Mouse (Mus musculus): Measurements from ENCODE around the gene Pnp.
"Not testable (repeated sequence)": the region's sequence is repeated elsewhere in the genome, so short reads cannot be mapped to it uniquely, and the experiment has no call there.

Pnp gene

DNA sequence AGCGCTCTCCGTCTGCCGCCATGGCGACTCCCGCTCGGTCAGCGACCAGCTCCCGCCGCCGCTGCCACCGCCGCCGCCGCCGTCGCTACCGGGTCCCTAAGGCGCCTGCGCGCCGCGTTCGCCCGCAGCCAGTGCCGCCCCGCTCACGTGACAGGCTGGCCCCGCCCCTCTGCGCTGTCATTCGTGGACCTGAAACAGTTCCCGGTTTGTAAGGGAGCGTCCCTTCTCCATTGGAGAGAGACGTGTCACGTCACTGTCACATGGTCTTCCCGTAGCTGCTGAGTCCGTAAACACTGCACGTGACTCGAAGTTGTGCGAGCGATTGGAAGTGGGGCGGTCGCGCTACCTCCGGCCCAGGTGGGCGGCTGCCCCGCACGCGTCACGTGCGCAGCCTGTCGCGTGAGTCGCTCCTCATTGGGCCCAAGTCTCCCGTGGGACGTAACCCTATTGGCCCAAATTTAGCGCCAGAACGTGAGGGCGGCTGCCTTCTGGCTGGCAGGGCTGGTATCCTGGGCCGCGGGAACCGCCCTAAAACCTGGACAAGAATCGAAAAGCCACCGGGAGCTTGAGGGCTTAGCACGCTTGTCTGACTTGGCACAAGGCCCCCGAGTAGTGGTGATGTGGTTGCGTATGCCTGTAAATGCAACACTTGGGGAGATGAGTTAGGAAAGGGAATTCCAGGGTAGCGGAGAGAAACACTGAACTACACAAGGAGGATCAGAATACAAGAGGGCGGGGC is at the start of gene Pnp, which contains the start of gene Pip4p1:
Gene Pnp, plus strand, starts transcription at position 329 of the 739 bp plus-strand sequence.
Gene Pip4p1, minus strand, starts transcription at position 103 of the 739 bp plus-strand sequence.
- DNase-seq (ENCODE audit: low read depth, low spot score) = peak; percentile 100

DNA sequence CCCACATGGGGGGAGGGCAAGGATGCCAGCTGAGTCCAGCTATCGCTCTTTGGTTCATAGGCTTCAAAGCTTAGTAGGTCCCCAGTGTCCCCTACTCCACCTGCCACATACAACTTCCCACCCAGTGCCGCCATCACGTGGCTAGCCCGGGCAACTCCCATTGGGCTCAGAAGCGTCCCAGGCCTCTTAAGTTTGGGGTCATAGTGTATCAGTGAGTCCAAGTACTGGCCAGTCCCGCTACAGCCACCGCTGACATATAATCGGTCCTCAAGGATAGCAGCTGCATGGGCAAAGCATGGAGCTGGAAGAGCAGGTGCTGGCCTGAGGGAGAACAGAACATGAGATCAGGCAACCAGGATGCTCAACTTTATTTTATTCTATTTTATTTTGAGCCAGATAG is 39.3 kb upstream of the Pnp start:
- DNase-seq (ENCODE audit: low read depth, low spot score) = peak; percentile 29

DNA sequence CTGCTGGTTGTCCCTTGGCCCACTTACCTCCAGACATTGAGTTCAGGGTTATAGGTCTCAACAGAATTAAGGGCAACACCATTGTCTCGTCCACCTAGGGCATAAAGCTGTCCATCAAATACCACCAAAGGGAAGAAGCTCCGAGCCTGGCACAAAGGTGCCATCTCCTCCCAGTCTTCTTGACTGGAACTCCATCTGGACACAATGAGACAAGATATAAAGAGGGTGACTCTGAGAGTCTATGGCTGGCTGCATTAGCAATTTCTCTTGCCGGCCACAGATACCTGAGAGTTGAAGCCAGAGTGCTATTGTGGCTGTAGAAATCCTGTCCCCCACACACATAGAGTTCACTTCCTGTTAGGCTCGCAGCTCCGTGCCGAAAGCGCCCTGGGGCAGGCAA is 38.8 kb upstream of the Pnp start:
- DNase-seq (ENCODE audit: low read depth, low spot score) = no peak

DNA sequence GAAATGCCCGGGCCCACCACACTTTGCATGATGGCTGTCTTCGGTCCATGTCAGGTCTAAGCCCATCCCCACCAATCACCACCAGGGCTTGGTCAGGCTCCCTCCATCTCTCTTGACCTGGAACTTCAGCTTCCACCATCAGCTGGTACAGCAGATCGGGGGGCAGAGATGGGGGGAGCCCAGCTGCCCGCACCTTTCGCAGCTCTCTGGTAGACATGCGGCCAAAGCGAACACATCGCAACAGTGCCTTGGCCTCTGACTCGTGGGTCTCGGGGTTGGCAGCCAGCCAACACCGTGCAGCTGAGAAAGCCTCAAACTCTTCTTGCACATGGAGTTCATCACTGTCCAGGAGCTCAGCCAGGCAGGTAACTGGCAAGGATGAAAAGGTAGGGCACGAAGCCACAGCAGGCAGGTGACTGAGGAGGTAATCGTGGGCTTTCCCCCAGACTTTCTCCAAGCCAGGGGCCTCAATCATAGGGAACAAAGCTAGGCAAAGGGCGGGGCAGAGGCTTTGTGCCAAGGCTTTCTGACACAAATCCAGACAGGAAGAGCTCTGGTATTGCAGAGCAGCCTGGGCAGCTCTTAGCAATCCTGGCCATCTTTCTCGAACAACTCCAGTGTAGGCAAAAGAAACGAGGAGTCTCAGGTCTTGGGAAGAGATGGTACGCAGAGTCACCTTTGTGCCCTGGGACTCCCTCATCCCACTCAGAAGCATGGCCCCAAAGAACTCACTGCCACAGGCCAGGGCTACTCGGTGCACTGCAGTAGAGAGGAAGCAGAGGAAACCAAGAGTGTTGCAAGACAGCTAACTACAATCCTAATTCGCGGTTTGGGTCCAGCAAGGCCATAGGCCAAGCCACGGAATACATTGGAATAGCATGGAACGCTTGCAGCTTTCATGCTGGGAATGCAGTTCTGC is 38.1 kb upstream of the Pnp start:
- peak; percentile 28 for DNase-seq (ENCODE audit: low read depth, low spot score)

DNA sequence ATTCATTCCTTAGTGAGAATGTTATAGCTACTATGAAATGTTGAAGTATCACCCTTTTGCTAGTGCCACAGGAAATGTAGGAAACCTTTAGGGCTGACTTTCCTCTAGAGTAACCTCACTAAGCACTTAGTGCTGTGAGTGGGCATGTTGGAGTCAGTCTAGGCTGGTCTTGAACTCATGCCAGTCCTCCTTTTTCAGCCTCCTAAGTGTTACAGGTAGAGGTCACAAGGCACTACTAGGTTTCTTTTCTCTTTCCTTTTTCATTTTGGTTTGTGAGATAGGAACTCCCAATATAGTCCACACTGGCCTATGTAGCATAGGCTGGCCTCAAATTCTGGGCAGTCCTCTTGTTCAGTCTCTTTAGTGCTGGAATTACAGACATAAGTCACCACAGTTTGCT is 35.5 kb upstream of the Pnp start:
- no peak for DNase-seq (ENCODE audit: low read depth, low spot score)

DNA sequence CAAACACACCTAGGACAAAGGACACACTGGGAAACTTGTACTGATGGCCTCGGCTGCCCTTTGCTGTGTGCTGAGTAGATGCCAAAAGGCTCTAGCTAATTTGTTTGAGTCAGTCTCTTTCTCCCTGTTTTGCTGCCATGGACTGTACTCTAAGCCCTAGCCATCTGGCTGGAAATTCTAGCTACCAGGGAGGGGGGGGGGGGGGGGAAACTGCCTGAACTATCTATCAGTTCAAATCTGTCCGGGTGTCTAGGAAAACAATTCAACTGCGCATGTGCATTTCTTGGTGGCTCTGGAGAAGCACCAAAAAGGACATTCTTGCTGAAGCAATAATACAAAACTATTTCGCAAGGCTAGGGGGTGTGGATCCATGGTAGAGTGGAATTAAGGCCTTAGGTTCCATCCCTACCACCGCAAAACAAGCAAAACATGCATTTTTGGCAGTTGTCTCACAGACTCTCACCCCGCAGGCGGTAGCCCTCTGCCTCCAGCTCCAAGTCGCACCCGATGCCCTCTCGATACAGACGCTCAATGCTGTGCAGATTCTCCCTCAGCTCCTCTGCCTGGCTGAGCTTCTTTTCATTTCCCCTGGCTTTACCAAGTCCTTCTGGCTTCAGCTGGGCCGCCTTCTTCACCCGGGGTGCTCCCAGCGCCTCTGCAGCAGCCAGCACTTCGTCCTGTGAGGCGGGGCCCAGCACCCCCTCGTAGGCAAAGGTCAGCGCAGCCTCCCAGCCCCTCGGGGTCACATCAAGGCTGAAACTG is 34.7 kb upstream of the Pnp start:
- DNase-seq (ENCODE audit: low read depth, low spot score) = peak; percentile 32

DNA sequence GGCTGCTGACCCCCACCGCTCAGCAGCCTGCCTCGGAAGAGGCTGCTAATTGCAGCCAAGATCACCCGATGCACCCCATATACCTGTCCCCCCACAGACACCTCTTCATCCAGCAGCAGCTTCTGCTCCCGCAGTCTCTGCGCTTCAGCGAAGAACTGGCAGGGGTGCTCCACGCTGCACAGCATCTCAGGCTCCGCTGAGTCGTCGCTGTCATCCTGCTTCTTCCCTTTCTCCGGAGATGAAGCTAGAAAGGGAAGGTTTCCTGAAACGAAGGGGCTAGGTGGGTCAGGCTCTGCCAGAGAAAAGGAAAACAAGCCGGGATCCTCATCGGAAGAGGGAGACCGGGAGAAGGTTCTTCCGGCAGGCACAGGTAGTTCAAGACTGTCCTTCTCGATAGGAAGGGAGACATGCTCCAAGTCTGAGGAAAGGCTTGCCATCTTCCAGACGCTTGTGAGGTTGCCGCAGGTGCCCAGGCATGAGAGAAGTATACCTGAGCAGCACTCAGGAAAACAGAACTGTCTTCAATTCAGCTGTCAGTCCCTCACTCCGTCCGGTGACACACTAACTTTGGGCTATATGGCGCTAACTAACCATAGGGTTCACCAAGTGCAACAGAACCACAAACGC is 34.0 kb upstream of the Pnp start:
- DNase-seq (ENCODE audit: low read depth, low spot score) = peak; percentile 50

DNA sequence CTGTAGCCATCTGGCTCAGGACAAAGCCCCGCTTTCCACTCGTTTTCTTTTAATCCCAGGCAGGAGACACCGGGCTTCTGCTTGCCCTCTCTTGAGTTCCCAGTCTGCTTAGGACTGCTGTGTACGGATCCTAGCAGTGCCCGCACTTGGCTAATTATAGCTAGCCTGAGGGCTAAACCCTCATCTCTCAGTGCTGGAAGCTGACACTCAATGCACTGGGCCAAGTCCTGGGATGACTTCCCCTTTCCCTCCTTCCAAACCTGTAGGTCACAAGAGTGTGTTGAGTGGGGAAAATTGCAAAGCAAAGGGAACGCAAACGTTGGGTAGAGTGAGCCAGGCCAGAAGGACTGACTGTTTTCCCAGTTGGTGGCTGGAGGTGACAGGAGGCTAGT is 33.5 kb upstream of the Pnp start, which contains the start of gene Klhl33:
Gene Klhl33, minus strand, starts transcription at position 134 of the 392 bp plus-strand sequence.
- peak; percentile 16 for DNase-seq (ENCODE audit: low read depth, low spot score)

DNA sequence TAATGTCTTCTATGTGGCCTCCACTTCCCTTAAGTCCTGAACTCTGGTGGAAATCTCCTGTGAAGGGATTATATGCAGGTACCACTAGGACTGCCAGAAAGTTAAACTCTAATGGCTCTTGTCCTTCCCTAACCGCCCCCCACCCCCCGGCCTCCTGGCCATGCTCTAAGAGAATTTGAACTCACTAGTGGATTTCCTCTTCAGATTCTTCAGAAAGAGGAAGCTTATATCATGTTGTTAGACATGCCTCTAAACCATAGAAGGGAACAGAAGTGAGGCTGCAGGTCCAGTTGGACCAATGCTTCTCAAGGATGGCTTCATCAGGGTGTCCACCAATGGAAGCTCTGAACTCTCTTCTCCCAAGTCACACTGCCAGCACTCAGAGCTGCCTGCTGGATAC is 32.9 kb upstream of the Pnp start:
- DNase-seq (ENCODE audit: low read depth, low spot score) = not testable (repeated sequence)

DNA sequence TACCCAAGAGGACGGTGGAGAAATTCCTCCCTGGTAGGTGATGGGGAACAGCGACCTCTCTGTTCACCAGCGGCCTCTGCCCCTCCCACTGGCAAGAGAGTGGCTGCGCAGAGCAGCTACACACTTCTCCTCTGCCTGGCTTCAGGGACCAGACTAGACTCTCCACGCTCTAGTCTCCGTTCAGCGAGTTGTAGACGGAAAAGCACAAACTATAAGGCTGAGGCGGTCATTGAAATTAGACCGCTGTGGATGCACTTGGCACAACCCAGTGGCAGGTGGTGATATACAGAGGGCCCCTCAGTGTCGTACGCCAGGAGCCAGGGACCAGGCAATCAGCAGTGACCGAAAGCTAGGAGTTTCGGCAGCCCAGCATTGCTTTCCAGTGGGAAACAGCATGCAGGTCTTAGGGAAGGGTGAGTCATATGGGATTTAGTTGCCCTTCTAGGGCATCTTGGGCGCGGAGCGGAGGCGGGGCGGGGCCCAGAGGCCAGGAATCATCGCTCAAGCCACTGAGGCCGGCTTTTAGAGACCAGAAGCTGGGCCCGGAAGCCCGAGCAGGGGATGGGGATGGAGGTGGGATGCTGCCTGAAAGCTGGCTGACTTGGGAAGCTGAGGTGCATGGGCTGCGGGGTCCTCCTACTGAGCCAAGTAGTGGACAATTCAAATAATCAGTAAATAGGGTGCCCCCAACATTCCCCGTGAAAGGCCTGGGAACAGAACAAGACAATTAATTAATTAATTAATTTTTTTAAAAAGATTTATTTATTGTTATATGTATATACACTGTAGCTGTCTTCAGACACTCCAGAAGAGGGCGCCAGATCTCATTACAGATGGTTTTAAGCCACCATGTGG is 26.7 kb upstream of the Pnp start:
- DNase-seq (ENCODE audit: low read depth, low spot score) = peak; percentile 48

DNA sequence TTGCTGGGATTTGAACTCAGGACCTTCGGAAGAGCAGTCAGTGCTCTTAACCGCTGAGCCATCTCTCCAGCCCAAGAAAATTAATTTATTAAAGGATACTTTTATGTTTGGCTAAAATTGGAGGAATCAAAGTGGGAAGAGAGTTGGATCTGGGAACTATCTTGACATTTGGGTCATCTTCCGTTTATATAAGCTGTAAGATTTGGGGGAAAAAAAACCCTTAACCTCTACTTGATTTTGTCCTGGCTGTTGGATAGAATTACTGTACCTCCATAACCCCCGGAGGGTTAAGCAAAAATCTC is 26.1 kb upstream of the Pnp start:
- DNase-seq (ENCODE audit: low read depth, low spot score) = no peak

DNA sequence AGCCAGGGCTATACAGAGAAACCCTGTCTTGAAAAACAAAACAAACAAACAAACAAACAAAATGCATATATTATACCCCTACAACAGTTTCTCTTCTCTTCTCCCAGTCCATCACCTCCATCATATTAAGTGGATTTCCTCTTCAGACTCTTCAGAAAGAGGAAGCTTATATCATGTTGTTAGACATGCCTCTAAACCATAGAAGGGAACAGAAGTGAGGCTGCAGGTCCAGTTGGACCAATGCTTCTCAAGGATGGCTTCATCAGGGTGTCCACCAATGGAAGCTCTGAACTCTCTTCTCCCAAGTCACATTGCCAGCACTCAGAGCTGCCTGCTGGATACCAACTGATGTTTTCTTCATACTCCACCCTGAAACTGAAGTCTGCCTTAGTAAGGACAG is 25.6 kb upstream of the Pnp start:
- not testable (repeated sequence) for DNase-seq (ENCODE audit: low read depth, low spot score)

DNA sequence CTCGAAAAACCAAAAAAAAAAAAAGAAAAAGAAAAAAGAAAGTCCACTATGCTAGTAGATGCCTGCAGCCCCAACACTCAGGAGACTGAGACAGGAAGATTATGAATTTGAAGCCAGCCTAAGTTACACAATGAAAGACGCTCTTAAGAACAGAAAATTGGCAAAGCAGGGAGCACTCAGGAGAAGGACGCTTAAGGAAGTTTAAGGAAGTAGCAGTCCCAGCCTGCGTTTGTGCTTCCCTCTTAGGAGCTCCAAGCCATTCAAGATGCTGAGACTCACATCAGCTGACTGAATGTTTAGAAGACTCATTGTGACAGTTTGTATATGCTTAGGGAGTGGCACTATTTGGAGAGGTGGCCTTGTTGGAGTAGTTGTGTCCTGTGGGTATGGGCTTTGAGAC is 22.8 kb upstream of the Pnp start:
- no peak for DNase-seq (ENCODE audit: low read depth, low spot score)

DNA sequence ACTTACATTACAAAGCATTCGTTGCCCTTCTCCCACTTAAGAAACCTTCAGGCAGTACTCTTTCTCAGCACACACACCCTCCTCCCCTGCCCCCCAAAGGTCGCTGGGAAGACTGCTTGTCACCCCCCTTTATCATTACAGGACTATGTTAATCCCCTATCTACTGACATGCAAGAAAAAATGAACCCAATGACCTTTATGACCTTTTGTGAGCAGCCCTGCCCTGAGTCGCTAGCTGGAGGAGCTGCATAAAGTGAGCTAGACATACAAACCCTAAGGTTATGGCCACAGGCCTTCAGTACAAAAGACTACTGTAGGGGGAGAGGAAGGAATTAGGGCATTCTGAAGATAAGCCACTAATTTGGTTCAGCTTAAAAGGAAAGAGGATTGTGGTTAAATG is 19.5 kb upstream of the Pnp start:
- DNase-seq (ENCODE audit: low read depth, low spot score) = peak; percentile 84

DNA sequence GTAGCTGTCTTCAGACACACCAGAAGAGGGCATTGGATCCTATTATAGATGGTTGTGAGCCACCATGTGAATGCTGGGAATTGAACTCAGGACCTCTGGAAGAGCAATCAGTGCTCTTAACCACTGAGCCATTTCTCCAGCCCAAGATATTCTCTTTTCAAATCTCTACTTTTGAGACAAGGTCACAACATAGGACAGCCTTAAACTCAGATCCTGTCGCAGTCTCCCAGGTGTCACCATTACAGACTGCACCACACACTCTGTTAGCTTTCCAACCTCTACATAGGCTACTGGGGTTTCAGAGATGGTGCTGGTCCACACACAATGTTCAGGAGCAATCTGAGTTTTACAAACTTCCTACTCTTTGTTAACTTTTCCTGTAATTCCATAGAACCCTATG is 7.4 kb upstream of the Pnp start:
- not testable (repeated sequence) for DNase-seq (ENCODE audit: low read depth, low spot score)

DNA sequence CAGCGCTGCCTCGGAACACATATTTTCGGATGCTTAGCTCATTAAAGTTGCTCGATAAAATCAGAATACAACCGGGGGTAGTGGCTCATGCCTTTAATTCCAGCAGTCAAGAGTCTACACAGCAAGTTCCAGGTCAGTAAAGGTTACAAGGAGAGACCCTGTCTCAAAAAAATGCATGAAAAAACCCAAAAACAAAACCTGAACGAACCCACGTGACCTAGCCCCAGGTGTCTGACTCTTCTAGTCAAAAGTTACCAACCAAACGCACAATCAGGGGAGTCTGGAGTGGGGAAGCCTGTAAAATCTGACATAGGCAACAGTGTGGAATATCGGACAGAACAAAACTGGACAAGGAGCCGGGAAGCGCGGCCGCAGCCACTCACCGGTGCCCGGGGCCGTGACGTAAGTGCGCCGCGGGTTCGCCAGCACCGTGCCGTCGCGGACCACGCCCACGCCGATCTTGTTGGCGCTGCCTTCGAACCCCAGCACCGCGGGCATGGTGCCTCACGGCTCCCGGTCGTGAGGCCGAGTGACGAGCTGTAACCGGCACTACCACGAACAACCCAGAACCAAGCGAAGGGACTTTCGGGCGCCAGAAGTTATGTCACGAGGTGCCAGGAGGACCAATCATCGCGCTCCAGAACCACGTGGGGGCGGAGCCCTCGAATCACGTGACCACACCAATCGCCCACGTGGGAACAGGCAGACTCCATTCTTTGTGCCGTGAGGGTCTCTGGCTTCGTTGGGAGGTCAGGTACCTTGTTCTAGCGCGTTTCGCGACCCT is 6.4 kb upstream of the Pnp start, which contains the start of the genes Osgep and Apex1:
Gene Osgep, minus strand, starts transcription at position 613 of the 784 bp plus-strand sequence.
Gene Apex1, plus strand, starts transcription at position 688 of the 784 bp plus-strand sequence.
- peak; percentile 98 for DNase-seq (ENCODE audit: low read depth, low spot score)

DNA sequence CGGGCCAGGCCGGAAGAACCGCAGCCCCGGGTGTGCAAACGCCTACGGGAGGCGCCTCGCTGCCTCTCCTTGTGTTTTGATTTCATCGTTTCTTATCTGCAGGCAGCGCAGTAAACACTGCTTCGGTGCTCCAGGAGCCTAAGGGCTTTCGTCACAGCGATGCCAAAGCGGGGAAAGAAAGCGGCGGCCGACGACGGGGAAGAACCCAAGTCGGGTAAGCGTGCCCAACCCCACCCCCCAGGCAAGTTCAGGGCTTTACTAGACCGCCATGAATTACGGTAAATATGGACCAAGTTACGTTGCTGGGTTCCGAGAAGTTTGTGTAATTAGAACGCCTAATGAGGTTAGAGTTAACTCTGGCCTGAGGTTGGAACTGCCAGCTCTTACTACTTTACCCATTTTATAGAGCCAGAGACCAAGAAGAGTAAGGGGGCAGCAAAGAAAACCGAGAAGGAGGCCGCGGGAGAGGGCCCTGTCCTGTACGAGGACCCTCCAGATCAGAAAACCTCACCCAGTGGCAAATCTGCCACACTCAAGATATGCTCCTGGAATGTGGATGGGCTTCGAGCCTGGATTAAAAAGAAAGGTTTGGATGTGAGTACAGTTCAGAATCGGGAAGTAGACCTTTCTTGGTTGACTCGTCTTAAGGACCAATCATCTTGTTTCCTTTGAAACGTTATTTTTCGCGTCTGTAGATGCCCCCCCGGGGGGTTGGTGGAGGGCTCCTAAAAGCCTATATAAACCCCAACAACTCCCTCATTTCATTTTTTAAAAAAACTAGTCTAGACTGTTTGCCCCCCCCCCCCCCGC is 5.6 kb upstream of the Pnp start:
- peak; percentile 35 for DNase-seq (ENCODE audit: low read depth, low spot score)

DNA sequence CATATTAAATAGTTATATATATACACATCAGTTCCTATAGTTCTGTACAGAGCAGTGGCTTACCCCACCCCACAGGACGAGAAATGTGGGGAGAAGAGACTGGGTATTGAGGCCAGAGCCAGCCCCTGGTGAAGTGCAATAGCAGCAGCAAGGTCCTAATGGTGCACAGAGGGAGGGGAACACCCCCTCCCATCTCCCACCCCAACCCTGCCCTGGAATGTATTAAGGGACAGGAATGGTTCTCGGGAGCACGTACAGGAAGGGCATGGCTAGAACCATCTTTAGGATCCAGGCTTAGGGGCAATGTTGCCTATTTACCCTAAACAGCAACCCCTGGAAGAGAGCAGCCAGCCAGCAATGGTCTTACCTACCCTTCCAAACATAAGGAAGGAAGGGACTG is 3.5 kb upstream of the Pnp start:
- peak; percentile 66 for DNase-seq (ENCODE audit: low read depth, low spot score)

DNA sequence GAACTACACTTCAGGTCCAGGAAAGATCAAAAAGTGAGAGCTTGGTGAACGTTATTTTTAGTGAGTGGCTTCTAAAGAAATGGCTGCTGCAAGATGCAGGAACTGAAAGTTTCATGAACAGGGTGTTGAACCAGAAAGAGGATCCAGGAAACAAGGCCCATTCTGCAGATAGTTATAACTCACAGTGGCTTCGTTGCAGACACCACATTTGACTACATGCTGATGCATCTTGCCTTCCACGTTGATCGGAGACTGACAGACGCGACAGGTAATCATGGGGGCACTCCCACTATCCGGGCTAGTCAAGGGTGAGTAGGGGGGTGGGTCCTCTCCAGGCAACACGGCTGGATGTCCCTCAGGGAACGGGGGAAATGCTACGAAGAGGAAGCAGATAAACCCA is 931 bp upstream of the Pnp start:
- DNase-seq (ENCODE audit: low read depth, low spot score) = no peak

Measured in R1 (cell line).